Mouse (Mus musculus) frontal cortex, postnatal 25 days (tissue): ENCODE data around the gene Abhd15.
A peak's percentile ranks its signal among the peaks of the same experiment; 100 is the strongest.

ENCODE experiments used
- DNase-seq, 2 experiments: peaks; one replicate each; pipeline ENCODE4 v3.0.0; 2022; ENCODE audit warnings: low spot score in 2 of 2

Abhd15 gene

DNA sequence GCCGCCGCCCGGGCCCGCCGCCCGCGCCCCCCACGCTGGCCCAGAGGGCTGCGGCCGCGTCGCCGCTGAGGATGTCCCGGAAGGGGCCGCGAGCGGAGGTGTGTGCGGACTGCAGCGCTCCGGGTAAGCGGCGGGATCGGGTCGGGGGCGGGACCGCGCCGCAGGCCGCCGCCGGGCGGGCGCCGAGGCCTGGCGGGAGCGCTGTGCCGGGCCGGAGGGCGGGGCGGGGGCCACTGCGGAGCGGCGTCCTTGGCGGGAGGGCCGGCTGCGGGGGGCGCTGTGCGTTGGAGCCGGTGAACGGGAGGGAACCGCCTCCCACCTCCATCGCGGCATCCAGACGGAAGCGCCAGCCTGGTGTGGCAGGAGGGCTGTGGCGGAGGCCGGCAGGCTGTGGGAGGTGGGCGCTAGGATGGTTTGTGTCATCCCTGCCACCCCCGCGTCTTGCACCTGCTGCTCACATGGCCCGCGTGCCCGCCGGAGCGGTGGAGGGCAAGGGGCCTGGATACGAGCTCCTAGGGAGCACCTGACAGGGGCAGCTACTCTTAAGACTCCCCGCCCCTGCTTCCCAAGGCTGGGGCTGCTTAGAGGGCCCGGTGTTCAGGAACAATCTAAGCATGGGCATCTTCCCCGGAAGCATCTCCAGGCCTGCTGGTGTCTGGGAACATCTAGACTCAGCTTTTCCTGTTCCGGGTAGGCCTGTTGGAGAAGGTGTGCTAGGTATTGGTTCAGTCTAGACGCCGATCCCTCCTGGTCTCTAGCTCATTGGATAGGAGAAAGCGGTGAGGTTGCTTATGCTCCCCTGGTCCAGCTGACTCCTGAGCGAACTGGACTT is 21.2 kb upstream of the Abhd15 start, which contains the start of gene Git1:
Git1 (plus strand) TSS at position 51 of the 832 bp plus-strand sequence.
- DNase-seq = peak in 1 of 2 experiments; percentile 47

DNA sequence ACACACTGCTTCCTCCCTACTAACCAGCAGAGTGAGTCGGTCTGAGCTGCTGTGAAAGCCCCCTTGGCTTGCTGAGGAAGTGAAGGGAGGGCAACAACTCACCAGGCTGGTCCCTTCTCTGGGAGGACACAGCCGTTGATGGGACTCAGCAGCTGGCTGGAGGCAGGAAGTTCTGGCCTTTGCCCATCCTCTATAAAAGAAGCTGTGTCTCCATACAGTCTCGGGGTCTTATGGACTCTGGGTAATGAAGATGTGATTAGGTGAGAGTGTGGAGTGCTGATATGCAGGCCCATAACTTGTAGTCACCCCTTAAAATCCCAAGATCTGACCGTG is 20.6 kb upstream of the Abhd15 start:
- no peak for DNase-seq

DNA sequence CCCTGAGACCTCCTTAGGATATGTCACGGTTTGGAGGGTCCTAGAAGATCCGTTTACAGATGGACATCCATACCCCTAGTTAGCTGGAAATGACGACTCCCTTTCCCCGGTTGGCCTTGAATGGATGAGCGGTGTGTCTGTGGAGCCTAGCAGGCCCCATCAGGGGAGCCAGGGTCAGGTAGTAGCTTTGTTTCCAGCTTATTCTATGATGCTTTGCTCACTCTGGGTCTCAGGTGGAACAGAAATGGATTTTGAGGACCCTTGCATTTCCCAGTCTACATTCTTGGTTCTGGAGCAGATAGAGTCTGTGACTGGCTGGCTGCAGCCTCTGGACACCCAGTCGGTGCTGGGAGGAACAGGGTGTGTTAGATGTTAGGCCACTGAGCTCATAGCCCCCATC is 20.1 kb upstream of the Abhd15 start:
- DNase-seq = no peak

DNA sequence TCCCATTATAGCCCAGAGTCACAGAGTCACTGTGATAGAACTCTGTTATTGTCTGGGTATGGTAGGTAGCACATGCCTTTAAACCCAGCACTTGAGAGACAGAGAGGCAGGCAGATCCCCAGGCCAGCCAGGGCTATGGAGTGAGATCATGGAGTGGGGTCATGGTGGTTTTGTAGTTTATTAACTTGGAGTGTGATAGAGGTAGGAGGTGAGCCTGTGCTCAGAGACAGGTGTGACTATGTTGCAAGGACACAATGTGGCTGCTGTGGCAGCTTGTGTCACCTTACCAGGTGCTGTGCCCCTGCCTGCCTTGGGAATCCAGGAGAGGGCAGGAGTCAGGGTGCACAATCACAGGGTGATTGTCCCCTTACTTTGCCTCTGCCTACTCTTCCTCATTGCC is 19.4 kb upstream of the Abhd15 start:
- no peak for DNase-seq

DNA sequence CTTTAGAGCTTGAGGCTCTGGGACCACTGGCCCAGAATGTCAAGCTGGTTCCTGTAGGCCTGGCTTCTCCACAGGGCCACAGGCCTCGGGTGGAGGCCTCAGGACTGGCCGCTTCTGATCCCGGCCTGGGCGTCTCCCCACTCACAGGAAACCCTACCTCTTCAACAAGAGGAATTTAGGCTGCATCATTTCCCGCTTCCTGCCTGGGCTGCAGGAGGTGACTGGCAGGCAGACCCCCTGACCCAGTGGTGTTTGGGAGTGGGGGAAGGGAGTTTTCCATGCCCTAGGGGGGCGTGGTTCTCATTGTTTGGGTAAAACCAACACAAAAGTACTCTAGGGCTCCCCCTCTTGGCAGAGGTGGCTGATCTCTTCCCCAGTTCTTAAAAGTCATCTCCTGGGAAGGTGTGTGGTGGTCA is 17.6 kb upstream of the Abhd15 start:
- DNase-seq = no peak

DNA sequence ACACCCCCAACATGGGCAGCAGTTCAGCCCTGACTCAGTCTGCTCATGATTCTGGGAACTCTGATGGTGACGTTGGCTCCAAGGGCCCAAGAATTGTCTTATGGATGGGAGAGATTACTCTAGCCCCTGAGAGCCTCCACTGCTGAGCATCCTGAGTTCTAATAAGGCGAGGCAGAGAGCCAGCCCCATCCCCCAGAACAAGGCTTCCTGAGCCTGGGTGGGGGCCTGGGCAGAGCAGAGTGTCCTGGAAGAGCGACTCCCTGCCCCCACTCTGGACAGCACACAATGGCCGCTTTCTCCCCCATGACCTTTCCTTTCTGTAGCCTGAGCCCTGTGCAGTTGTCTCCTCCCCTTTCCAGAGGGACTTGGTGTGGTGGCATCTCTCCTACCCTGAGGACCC is 17.1 kb upstream of the Abhd15 start:
- DNase-seq = no peak

DNA sequence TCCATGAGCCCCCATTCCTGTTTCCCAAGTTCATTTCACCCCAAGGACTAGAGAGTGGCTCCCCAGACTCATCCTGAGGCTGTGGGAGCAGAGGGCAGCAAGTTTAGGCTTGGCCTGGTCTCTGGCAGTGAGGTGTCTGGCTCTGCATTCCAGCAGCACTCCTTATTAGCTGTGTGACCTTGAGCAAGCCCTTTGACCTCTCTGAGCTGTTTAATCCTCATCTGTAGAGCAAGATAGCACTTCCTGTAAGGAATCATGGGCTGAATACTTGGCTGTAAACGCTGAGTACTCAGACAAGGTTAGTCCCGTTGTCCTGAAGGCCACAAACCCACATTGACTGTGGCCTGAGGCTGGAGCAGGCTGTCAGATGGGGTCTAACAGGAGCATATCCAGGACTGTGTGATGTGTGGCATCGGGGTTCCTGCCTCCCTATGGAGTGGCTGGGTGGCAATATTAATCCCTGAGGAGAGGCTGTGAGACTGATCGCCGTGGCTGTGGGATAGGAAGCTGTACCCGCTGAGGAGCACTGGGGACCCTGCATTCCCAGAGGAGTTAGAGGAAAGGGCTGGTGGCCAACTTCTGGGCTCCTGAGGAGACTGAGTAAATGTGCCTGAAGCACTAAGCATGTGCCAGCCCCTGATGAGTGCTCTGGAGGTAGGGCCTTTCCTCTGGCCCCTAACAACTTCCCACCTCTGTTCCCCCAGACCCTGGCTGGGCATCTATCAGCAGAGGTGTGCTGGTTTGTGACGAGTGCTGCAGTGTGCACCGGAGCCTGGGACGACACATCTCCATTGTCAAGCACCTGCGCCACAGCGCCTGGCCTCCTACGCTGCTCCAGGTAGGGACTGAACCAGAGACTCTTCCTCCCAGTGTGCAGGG is 16.4 kb upstream of the Abhd15 start:
- DNase-seq = no peak

DNA sequence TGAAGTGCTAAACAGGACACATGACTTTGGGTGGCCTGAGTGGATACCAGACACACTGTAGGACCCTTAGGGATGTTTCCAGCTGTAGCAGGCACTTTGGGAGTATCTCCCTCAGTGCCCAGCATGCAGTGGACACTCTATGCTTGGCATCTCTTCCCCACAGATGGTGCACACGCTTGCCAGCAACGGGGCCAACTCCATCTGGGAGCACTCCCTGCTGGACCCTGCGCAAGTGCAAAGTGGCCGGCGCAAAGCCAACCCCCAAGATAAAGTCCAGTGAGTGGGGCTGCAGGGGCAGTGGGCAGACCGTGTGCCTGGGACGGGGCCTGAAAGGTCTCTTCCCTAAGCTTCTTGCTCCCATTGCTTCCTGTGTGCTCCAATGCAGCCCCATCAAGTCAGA is 15.6 kb upstream of the Abhd15 start:
- no peak for DNase-seq

DNA sequence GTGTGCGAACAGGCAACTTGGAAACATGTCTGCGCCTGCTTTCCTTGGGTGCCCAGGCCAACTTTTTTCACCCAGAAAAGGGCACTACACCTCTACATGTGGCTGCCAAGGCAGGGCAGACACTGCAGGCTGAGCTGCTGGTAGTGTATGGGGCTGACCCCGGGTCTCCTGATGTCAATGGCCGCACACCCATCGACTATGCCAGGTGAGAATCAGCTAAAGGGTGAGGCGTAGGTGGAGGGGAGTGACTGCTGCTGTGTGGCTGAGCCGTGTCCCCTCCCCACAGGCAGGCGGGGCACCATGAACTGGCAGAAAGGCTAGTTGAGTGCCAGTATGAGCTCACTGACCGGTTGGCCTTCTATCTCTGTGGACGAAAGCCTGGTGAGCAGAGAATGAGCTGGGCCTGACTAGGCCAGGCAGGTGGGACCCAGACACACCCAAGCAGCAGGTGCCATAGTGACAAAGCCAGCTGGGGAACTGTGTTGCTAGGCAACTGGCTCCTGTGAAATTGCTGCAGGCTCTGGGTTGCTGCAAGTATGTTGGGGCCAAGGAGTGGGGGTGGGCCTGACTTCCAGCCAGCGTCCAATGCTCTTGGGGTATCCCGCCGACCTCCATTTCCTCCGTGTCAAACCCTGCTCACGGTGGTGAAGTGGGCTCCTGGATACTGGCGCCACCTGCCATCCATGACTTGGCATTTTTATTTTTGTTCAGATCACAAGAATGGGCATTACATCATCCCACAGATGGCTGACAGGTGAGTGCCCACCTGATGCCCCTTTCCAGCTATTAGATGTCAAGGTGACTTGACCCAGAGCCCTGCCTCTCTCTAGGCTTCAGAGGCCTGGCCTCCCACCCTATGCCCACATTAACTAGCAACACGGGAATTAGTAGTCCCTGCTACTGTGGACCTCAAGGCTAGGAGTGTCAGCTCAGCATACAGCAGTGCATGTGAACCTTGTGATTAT is 14.3 kb upstream of the Abhd15 start:
- DNase-seq = no peak

DNA sequence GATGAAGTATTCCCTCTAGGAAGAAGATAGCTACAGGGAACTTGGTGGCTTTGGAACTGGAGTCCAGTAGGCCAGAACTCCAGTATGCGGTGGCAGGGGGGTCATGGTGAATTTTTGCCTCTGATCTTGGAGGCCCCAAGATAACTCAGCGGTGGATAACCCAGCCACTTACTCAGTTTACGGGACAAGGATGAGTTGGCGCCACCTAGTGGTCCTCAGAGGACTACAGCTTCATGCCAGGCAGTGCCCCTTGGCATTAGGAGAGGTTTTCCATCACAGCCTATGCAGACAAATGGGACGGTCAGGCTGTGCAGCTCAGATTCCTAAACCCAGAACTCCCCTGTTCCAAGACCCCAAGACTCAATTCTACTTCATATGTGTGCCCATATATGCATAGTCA is 13.5 kb upstream of the Abhd15 start:
- peak; percentile 59 to 73 for DNase-seq

DNA sequence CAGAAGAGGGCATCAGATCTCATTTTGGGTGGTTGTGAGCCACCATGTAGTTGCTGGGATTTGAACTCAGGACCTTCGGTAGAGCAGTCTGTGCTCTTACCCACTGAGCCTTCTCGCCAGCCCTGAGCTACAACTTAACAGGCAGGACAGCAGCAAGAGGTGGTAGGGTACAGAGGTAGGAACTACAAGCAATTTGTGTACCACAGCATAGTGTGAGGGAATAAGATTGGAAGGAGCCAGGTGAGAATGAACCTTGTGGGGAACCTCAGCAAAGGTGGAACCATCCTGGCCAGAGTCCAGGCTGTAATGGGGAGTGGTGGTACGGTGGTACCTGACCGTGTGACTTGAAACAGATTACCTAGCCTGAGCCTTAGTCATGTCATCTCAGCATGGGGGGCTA is 12.9 kb upstream of the Abhd15 start:
- no peak for DNase-seq

DNA sequence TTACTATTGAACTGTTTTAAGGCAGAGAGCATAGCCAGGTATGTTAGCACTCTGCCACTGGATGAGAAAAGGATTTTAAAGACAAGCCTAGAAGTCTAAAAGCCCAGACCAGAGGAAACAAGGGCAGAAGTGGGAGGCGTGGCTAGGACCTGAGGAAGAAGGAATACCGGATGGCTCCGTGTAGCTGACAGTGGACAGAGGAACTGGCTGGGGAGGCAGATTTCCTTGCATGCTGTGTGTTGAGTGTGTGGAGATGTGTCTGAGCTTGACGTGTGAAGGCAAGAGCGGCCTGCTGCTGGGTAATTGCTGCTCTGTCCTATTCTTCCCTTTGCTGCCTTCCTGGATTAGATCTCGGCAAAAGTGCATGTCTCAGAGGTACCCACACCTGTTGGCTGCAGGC is 12.4 kb upstream of the Abhd15 start:
- no peak for DNase-seq

DNA sequence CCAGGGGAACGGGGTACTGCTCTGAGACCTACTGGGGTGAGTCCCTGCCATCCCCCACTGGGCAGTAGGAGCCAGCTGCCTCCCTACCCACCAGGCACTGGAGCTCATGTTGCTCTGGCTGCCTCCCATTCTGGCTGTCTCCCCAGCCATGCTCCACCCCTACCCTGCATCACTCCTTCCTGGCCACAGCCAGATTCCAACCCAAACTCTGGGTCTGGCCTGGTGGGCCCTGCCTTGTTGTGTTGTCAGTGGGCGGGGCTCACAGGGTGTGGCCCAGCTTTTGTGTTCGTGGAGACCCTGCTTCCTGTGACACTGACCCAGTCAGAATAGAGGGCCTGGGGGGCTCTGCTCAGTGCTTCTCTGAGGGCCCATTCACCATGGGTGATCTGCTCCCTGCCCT is 11.4 kb upstream of the Abhd15 start:
- no peak for DNase-seq

DNA sequence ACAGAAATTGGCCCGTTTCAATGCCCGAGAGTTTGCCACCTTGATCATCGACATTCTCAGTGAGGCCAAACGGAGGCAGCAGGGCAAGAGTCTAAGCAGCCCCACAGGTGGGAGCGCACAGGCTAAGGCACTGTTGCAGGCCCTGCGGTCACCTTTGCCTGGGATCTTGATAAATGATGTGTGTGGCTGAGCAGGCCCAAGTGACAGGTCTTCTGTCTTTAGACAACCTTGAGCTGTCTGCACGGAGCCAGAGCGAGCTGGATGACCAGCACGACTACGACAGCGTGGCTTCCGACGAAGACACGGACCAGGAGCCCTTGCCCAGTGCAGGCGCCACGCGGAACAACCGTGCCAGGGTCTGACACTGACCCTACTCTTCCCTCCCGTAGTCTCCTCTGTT is 10.5 kb upstream of the Abhd15 start:
- DNase-seq = no peak

DNA sequence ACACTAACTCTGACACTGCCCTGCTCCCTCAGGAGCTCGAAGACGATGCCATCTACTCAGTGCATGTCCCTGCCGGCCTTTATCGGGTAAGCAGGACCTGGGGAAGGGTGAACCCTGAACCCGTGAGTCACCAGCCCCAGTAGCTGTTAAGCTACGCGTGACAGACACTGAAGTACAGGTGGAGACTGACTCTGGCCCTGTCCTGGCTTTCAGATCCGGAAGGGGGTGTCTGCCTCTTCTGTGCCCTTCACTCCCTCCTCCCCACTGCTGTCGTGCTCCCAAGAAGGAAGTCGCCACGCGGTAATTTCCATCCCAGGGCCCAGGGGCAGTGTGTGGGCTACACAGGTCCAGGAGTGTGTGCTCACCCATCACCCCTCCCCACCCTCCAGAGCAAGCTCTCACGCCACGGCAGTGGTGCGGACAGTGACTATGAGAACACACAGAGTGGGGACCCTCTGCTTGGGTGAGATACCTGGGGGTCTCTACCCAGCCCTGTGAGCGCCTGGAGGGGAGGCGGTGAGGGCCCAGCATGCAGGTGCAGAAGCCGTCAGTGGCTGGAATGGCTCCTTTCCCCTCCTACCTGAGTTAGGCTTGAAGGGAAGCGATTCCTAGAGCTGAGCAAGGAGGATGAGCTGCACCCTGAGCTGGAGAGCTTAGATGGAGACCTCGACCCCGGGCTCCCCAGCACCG is 9.5 kb upstream of the Abhd15 start:
- DNase-seq = no peak

DNA sequence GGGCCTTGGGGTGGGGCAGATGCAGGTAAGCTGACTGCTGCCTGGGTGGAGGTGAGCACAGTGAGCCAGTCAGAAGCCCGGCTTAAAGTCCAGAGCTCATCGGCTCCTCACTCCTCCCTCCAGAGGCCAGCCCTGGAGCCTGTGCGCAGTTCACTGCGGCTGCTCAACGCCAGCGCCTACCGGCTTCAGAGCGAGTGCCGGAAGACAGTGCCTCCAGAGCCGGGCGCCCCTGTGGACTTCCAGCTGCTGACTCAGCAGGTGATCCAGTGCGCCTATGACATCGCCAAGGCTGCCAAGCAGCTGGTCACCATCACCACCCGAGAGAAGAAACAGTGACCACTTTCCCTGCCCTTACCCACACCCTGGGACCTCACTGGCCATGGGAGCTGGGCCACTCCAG is 8.6 kb upstream of the Abhd15 start:
- no peak for DNase-seq

DNA sequence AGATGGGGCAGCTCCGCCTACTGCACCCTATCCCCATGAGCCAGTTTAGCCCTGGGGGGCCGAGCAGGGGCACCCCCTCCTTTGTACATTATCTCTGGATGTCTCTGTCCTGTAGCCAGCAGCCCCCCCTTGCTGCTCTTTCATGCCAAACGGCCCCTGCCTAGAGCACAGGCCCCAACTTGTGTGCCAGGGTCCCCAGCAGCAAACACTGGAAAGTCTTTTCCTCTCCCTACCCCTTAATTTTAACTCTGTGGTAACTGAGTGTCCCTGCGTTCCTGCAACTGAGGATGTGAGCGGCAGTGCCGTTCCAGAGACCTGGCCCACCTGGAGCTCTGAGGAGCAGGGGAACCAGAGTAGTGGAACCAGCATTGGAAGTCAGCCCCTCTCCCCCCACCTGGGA is 8.0 kb upstream of the Abhd15 start:
- no peak for DNase-seq

DNA sequence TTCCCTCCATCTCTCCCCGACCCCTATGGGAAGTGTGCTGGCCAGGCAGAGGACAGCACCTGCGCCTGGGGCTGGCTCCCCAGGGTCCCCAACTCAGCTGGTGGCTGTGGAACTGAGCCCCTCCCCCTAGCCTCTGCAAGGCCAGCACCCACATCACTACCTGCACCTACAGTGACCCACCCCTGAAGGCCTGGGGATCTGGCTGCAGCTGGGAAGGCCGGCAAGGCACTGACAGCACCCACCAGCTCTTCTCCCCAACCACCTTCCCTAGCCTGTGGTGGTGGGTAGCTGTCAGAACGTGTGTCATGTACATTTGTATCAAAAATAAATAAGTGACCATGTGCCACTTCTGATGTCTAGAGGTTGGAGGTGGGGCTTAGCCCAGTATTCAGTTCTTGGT is 7.5 kb upstream of the Abhd15 start:
- no peak for DNase-seq

DNA sequence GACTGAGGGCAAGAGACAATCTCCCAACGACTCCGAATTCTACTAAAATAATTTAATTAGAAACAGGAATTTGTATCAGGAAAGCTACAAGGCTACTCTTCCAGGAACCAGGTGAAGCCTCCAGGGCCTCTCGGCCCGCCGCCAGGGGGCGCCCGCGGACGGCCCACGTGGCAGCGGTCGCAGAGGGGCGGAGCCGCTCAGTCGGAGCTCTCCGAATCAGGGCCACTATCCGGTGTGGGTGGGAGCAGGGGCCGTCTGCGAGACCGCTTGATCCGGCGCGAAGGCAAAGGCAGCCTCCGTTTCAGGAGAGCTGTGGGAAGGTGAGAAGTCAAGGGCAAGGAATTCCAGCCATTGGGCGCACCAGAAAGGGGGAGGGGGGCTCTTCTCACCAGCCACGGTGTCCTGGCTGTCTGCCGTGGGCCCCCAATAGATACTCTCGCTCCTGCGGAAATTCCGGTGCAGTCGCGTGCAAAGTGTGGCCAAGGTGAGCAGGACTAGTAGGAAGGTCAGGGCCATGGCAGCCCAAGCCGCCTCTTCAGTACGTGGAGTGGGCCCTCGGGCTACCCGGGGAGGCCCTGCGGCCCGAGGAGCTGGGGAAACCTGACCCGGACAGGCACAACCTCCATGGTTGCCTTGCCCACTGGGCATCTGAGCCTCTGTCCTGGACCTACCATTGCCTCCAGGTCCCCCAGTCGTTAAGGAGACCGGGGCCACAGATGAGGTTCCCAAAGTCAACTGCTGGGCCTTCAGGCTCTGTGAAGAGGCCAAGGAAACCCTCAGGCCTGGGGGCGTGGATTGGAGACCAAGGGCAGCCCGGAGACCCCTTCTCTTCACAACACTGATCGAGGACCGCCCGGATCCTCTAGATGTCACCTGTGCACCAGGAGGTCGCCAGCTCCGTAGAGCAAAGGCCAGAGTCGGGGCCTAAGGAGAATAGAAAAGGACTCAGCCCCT is 6.6 kb upstream of the Abhd15 start:
- peak; percentile 73 to 79 for DNase-seq

DNA sequence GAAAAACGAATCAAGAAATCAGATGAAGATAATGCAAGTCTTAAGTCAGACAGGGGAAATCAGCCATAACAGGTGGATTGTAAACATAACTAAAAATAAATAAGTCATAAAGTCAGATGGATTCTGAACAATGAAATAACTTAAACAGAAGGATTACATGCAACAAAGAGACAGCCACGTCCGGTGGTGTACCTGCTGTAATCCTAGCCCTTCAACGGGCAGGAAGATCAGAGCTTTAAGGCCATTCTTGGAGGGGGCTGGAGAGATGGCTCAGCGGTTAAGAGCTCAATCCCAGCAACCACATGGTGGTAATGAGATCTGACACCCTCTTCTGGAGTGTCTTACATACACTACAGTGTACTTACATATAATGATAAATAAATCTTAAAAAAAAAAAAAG is 3.6 kb upstream of the Abhd15 start:
- no peak for DNase-seq
